Mouse (Mus musculus) gonadal fat pad, adult 2 months (tissue): ENCODE data around the gene Rnaset2b. TPM values are rescaled to one million over a fixed set of nuclear protein-coding genes. Genes with fewer than 3 reads are reported as not detected.

ENCODE experiments used
- polyA plus RNA-seq: library from polyadenylated mRNA; depleted of rRNA; stranded (reverse); fragments of >200 nt; gene quantifications from 2 replicates; pipeline ENCODE4 v1.2.3, GENCODE M21; 2012; rRNA removed

Rnaset2b gene
- polyA plus RNA-seq, 1 experiment = 171 TPM

Other genes with a start within 250 kb of the Rnaset2b start
- 93.6 and 169 TPM in 2 replicates for gene Ezr, start 187.8 kb upstream of the Rnaset2b start, polyA plus RNA-seq
- gene Rsph3b, start 22.0 kb upstream of the Rnaset2b start, polyA plus RNA-seq = 39.4 and 53.9 TPM in 2 replicates
- gene Tagap1, start 9.5 kb upstream of the Rnaset2b start, polyA plus RNA-seq = 17.6 and 21.7 TPM in 2 replicates
- 1.2 TPM in 1 of 2 replicates, not detected in the other for gene Gm49721, start 8.3 kb downstream of the Rnaset2b start, polyA plus RNA-seq
- gene Gm1604a, start 54.9 kb downstream of the Rnaset2b start, polyA plus RNA-seq = not detected in 2 replicates
- gene Rps6ka2, start 199.5 kb downstream of the Rnaset2b start, polyA plus RNA-seq = 12.3 and 15.0 TPM in 2 replicates